Mouse (Mus musculus) liver, embryonic 12.5 days (tissue): ENCODE measurements at regions not wholly inside any gene's neighbourhood (a gene's known extent, or its start where the extent isn't known, plus 50 kb on each side); places are given as distances from the start of the nearest gene placed in this dataset.

ENCODE experiments used
- ATAC-seq: fragments of 200-750 bp; cut with Nextera tagmentation; 2 replicates; pipeline ENCODE4 v1.8.0; 2017; ENCODE audit warnings: moderate number of reproducible peaks, mild to moderate bottlenecking, moderate library complexity
- H3K27ac ChIP-seq: fragments of 300-500 bp; sonication (generic); 2 replicates; pipeline ENCODE4 v1.5.1; 2016; ENCODE audit warnings: mild to moderate bottlenecking
- H3K27me3 ChIP-seq: fragments of 300-500 bp; sonication (generic); replicated peaks from 2 replicates; pipeline ENCODE4 v1.6.1; 2016; ENCODE audit warnings: mild to moderate bottlenecking, moderate library complexity
- H3K36me3 ChIP-seq: fragments of 300-500 bp; sonication (generic); 2 replicates; pipeline ENCODE4 v1.6.1; 2016; ENCODE audit warnings: mild to moderate bottlenecking, moderate library complexity
- H3K4me1 ChIP-seq: fragments of 300-500 bp; sonication (generic); 2 replicates; pipeline ENCODE4 v1.6.1; 2016
- H3K4me2 ChIP-seq: fragments of 300-500 bp; sonication (generic); 2 replicates; pipeline ENCODE4 v1.6.1; 2016; ENCODE audit warnings: mild to moderate bottlenecking, moderate library complexity
- H3K4me3 ChIP-seq: fragments of 300-500 bp; sonication (generic); 2 replicates; pipeline ENCODE4 v1.5.1; 2016; ENCODE audit warnings: mild to moderate bottlenecking, moderate library complexity
- H3K9ac ChIP-seq: fragments of 300-500 bp; sonication (generic); 2 replicates; pipeline ENCODE4 v1.6.1; 2016; ENCODE audit warnings: mild to moderate bottlenecking, moderate library complexity
- H3K9me3 ChIP-seq: fragments of 300-500 bp; sonication (generic); replicated peaks from 2 replicates; pipeline ENCODE4 v1.6.1; 2016; ENCODE audit warnings: mild to moderate bottlenecking, moderate library complexity
- WGBS: fragments of 180-500 bp; shearing (Covaris S2); methylation state at CpG from one replicate; pipeline ENCODE4 v1.1.7; 2016; ENCODE audit not compliant: insufficient replicate concordance; 5-methylcytosine and 5-hydroxymethylcytosine counted together

DNA sequence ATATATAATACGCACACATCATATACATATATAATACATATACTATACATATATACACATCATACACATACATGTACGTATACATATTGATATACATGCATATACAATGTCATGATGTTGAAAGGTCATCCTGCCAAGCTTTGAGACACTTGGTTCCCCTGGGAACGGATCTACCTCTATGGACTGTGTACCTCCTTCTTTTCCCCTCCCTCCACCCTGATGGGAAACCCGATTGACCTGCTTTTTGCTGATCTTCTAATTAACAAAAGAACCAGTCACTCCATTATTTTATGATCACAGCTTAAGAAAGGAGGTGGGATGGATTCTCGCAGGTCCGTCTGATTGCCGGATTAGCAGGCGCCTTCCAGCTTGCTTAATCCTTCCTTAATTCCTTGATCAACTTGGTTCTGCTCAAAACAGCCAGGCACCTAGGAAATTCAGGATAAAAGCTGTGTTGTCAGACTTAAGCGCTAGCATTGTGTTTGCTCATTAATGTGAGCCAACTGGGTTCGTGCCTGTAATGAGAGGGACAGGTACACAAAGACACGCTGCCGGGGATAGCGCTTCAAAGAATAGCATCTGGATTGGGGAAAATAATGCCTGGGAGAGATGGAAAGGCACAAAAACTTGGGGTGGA, 189.3 kb upstream of the Lrfn2 start:
- H3K4me3 ChIP-seq, result no peak overlapping the region
- no peak overlapping the region for H3K9ac ChIP-seq
- H3K9me3 ChIP-seq, result no peaks in the 10 kb centered on the region
- H3K27me3 ChIP-seq, result no peaks in the 10 kb centered on the region
- WGBS, result 76% methylated on average over 13 of the region's 13 CpGs
- no peaks in the 10 kb centered on the region for H3K4me1 ChIP-seq
- ATAC-seq, result no peak
- no peak overlapping the region for H3K27ac ChIP-seq
- no peak overlapping the region for H3K4me2 ChIP-seq
- no peaks in the 10 kb centered on the region for H3K36me3 ChIP-seq

DNA sequence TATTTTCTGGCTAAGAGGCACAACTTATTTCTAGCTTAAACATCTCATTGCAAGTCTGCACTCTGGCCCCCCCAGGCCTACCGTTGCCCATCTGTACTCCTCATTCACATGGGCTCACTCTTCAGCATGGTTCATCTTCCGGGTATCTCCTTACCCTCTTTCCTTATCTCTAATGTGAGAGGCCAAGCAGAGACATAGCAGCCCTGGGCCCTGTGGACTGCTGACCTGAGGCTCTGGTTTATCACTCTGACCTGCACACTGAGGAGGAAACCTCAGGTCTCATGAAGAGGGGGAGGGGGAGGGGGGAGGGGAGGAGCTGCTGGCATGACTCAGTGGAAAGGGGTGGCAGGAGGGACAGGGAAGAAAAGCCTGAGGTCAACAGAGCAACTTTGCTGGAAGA, 162.1 kb upstream of the Lrfn2 start:
- H3K27me3 ChIP-seq, result no peaks in the 10 kb centered on the region
- 52% methylated on average over 2 of the region's 2 CpGs for WGBS
- H3K4me3 ChIP-seq, result no peak overlapping the region
- no peaks in the 10 kb centered on the region for H3K4me1 ChIP-seq
- no peak overlapping the region for H3K9ac ChIP-seq
- no peak for ATAC-seq
- H3K9me3 ChIP-seq, result no peaks in the 10 kb centered on the region
- no peak overlapping the region for H3K4me2 ChIP-seq
- no peaks in the 10 kb centered on the region for H3K36me3 ChIP-seq
- no peak overlapping the region for H3K27ac ChIP-seq

DNA sequence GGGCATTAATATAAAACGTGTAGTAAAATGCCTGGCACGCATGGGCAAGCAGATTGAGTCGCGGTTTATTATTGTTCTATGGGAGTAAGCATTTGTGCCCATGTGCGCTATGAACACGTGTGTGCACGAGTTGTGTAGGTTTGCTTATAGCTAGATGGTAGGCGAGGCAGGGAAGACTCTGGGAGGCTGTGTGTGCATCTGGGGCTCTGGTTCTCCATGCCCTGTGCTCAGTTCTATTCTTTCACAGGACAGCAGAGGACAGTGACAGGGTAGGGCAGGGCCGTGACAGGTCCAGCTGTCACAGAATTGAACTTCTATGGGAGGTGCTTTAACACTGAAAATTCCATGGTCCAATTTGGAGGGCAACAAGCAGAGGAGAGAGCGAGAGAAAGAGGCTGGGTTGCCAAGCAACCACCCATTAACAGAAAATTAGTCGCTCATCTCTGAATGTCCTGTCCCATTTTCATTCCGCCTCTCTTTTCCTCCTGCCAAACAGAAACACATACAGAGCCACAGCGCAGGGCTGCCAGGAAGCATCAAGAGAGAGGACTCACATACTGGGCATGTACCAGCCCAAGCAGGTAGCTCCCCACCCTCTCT, 160.4 kb upstream of the Lrfn2 start:
- no peak overlapping the region for H3K4me2 ChIP-seq
- H3K27ac ChIP-seq, result no peak overlapping the region
- ATAC-seq, result no peak
- 75% methylated on average over 13 of the region's 13 CpGs for WGBS
- H3K4me1 ChIP-seq, result no peaks in the 10 kb centered on the region
- no peaks in the 10 kb centered on the region for H3K27me3 ChIP-seq
- H3K9me3 ChIP-seq, result no peaks in the 10 kb centered on the region
- no peak overlapping the region for H3K4me3 ChIP-seq
- H3K36me3 ChIP-seq, result no peaks in the 10 kb centered on the region
- no peak overlapping the region for H3K9ac ChIP-seq

DNA sequence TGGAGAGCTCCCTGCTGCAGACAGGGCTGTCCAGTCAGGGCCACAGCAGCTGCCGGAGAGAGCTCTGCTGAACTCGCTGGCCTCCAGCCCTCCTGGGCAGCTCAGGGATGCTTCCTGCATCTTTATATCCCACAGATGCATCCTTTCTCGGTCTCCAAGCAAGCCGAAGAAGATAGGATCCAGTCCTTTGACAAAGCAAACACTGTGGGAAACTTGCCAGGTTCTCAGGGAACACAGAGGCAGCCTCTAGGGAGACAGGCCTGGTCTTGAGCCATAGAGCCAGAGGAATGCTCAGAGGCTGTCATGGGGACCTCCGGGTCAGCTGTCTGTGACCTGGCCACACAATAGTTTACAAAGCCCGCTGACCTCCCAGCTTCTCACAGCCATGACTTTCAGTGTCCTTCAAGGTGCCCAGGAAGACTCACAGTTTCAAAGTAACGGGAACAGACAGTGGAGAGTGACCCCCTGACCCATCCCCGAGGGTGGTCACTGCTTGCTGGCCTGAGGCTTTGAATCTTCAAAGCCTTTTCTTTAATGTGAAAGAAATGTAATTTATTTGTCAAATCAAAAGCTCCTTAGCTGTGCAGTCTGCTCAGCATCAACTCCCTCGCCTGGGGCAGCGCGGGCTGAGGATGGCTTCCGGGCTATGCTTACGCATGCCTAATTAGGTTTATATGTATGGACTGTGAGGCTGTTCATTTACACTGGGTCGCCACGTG, 157.8 kb upstream of the Lrfn2 start:
- Histone ChIP-seq H3K36me3 (no peaks in the 10 kb centered on the region), H3K4me1 (no peaks in the 10 kb centered on the region), H3K27me3 (no peaks in the 10 kb centered on the region), H3K9ac (no peak overlapping the region), H3K9me3 (no peaks in the 10 kb centered on the region), H3K4me3 (no peak overlapping the region), H3K4me2 (no peak overlapping the region), H3K27ac (no peak overlapping the region)
- no peak for ATAC-seq
- 58% methylated on average over 15 of the region's 15 CpGs for WGBS

DNA sequence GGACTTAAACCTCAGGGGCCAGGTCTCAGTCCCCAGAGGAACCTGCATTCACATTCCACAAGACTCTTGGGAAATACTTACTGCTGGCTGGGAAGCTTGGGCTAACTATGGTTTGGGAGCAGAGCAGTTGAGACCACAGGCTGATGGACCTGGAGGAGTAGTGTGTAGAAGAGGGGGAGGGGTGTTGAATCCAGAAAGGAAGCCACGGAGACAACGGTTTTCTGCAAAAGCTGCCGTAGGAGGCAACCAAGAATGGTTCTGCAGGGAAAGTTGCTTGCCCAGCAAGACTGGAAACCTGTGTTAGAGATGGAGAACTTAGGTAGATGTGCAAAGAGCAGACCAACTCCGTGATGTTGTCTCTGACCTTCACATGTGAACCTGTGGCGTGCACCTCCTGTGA, 156.7 kb upstream of the Lrfn2 start:
- Histone ChIP-seq H3K4me3 (no peak overlapping the region), H3K27ac (no peak overlapping the region), H3K9me3 (no peaks in the 10 kb centered on the region), H3K27me3 (no peaks in the 10 kb centered on the region), H3K4me2 (no peak overlapping the region), H3K36me3 (no peaks in the 10 kb centered on the region), H3K9ac (no peak overlapping the region), H3K4me1 (no peaks in the 10 kb centered on the region)
- WGBS, result 64% methylated on average over 5 of the region's 5 CpGs
- ATAC-seq, result no peak

DNA sequence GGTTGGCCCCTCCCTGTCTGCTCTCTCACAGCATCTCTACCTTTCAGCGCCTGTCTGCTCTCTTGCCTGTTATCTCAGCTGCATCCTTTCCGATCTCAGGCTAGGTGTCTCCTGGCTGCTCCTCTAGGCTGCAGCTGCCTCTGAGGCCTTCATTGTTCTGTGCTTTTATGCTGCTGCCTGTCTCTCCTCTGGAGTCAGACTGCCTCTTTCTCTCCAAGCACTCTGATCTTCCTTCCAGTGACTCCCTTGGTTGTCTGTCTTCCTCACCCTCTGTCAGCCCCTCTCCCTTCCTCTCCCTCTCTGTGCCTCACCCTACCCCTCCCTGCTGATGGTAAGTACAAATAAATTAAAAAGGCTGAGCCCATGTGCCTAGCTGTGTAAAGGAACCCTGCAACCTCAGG, 155.7 kb upstream of the Lrfn2 start:
- H3K9me3 ChIP-seq, result no peaks in the 10 kb centered on the region
- H3K4me3 ChIP-seq, result no peak overlapping the region
- no peak overlapping the region for H3K27ac ChIP-seq
- no peak overlapping the region for H3K4me2 ChIP-seq
- no peaks in the 10 kb centered on the region for H3K27me3 ChIP-seq
- no peaks in the 10 kb centered on the region for H3K36me3 ChIP-seq
- H3K9ac ChIP-seq, result no peak overlapping the region
- no peaks in the 10 kb centered on the region for H3K4me1 ChIP-seq
- WGBS, result 20% methylated on average over 2 of the region's 2 CpGs
- ATAC-seq, result no peak

DNA sequence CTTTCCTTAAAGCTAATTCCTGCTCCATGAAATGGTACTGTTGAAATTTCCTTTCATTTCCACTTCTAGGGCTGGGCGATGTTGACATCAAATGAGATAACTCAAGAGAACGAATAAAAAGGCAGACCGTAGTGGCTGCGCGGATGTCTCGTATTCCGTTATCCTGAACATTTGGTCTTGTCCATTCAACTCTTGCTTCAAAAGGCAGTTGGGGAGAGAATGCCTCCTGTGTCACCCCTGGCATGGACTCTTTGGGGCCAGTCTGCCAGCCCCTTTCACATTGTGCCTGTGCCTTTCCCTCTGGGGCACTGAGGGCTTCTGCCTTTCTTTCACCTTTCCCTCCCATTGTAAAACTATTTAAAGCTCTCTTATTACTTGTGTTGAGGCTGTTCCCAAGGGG, 152.0 kb upstream of the Lrfn2 start:
- Histone ChIP-seq H3K36me3 (no peaks in the 10 kb centered on the region), H3K27ac (no peak overlapping the region), H3K9ac (no peak overlapping the region), H3K27me3 (no peaks in the 10 kb centered on the region), H3K4me1 (no peaks in the 10 kb centered on the region), H3K4me2 (no peak overlapping the region), H3K4me3 (no peak overlapping the region), H3K9me3 (no peaks in the 10 kb centered on the region)
- WGBS, result 85% methylated on average over 7 of the region's 7 CpGs
- ATAC-seq, result no peak

DNA sequence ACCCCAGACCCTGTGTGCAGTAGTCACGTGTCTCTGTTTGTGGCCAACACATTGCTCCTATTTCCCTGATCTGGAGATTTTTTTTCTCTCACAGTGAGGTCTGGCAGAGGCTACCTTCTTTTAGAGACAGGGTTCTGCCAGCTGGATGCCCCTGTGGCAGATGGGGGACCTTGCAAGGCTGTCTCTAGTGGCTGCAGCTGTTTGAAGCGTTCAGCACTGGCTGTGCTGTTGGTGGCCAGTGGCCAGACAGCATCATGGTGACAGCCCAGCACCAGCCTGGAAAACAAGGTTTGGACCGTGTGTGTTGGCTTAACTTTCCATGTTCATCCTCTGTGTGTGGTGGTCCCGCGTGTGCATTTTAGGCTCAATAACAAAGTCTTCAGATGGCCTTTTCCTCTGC, 147.8 kb upstream of the Lrfn2 start:
- no peak for ATAC-seq
- WGBS, result 49% methylated on average over 5 of the region's 5 CpGs
- Histone ChIP-seq H3K36me3 (no peaks in the 10 kb centered on the region), H3K27me3 (no peaks in the 10 kb centered on the region), H3K4me1 (no peaks in the 10 kb centered on the region), H3K4me2 (no peak overlapping the region), H3K9ac (no peak overlapping the region), H3K9me3 (no peaks in the 10 kb centered on the region), H3K4me3 (no peak overlapping the region), H3K27ac (no peak overlapping the region)

DNA sequence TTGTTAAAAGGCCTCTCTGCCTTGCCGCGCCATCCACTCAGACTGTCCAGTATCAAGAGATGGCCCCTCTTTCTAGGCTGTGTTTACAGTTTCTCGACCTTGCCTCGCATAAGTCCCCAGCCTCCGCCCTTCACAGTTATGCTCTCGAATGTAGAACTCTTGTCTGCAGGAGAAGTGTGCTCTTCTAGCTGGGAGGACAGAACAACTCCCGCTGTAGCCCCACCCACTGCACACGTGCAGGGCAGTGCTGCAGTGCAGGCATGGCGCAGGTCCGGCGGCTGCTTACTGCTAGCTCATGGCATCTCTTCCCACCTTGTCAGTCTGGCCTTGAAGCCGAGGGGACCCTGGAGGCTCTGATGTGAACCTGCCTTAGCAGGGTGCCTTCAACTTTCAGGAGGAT, 145.7 kb upstream of the Lrfn2 start:
- Histone ChIP-seq H3K9me3 (no peaks in the 10 kb centered on the region), H3K4me2 (no peak overlapping the region), H3K4me1 (no peaks in the 10 kb centered on the region), H3K9ac (no peak overlapping the region), H3K36me3 (no peaks in the 10 kb centered on the region), H3K27ac (no peak overlapping the region), H3K27me3 (no peaks in the 10 kb centered on the region), H3K4me3 (no peak overlapping the region)
- no peak for ATAC-seq
- WGBS, result 63% methylated on average over 12 of the region's 12 CpGs

DNA sequence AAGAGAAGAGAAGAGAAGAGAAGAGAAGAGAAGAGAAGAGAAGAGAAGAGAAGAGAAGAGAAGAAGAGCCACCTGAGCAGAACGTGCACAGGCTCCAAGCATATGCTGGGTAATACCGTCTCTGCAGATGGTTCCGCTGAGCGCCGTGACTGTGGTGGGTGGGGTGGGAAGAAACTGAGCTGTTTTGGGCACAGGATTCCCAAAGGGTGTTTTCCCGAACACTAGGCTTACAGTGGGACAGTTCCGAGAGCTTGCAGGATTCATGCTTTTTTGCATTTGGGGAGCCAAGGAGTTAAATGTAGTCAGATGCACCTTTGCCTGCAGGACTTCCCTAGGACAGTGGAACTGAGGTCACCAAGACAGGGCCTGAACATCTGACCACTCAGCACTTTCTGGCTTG, 142.3 kb upstream of the Lrfn2 start:
- WGBS, result 78% methylated on average over 7 of the region's 7 CpGs

DNA sequence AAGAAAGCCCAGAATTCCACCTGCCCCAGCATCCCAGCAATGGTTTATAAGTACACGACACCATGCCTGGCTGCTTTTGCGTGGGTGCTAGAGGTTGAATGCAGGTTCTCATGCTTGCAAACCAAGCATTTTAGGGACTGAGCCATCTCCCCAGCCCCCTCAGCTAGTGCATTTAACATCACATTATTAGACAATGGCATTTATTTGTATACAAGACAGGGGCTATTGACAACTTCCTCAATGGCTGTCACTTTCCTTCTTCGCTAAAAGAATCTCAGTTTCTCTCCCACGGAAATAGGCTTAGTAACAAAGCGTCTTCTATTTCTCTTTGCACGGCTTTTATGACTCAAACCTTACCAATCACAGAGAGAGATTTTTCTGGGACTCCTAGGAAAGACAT, 141.7 kb upstream of the Lrfn2 start:
- Histone ChIP-seq H3K4me3 (no peak overlapping the region), H3K9ac (no peak overlapping the region), H3K27me3 (no peaks in the 10 kb centered on the region), H3K27ac (no peak overlapping the region), H3K4me2 (no peak overlapping the region), H3K4me1 (no peaks in the 10 kb centered on the region), H3K9me3 (no peaks in the 10 kb centered on the region), H3K36me3 (no peaks in the 10 kb centered on the region)
- ATAC-seq, result no peak
- 72% methylated on average over 6 of the region's 6 CpGs for WGBS

More for the DNA sequence above, 142.3 kb upstream of the Lrfn2 start:
- H3K27ac ChIP-seq, result no peak overlapping the region
- ATAC-seq, result no peak
- H3K4me1 ChIP-seq, result no peaks in the 10 kb centered on the region
- no peak overlapping the region for H3K9ac ChIP-seq
- H3K36me3 ChIP-seq, result no peaks in the 10 kb centered on the region
- no peaks in the 10 kb centered on the region for H3K27me3 ChIP-seq
- no peak overlapping the region for H3K4me2 ChIP-seq
- no peaks in the 10 kb centered on the region for H3K9me3 ChIP-seq
- H3K4me3 ChIP-seq, result no peak overlapping the region

DNA sequence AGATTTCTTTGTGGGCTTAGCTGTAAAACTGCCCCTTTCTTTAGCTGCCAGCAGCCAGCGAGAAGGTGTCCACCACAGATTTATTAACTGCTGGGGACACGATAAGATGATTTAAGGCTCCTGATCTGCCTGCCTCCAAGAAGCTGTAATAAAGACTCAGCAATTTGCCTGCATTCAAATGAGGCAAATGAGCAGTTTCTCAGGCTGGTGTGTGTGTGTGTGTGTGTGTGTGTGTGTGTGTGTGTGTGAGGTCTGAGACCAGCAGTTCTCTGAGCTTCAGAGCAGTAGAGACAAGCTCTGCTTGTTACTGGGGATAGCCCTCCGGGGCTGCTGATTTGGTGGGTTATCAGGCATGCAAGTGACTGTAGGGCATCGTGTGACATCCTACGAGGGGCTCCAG, 139.2 kb upstream of the Lrfn2 start:
- H3K4me3 ChIP-seq, result no peak overlapping the region
- no peak overlapping the region for H3K27ac ChIP-seq
- no peaks in the 10 kb centered on the region for H3K36me3 ChIP-seq
- H3K4me1 ChIP-seq, result no peaks in the 10 kb centered on the region
- no peaks in the 10 kb centered on the region for H3K9me3 ChIP-seq
- H3K4me2 ChIP-seq, result no peak overlapping the region
- 67% methylated on average over 5 of the region's 5 CpGs for WGBS
- ATAC-seq, result no peak
- H3K27me3 ChIP-seq, result no peaks in the 10 kb centered on the region
- H3K9ac ChIP-seq, result no peak overlapping the region
